Mouse (Mus musculus) midbrain, postnatal 0 days (tissue): ENCODE measurements around the gene Tas2r123. TPM values are rescaled to one million over a fixed set of nuclear protein-coding genes. Genes with fewer than 3 reads are reported as not detected.

Source experiments
- ATAC-seq: fragments of 200-750 bp; cut with Nextera tagmentation; 2 replicates; pipeline ENCODE4 v1.8.0; 2017; ENCODE audit warnings: moderate number of reproducible peaks, mild to moderate bottlenecking, moderate TSS enrichment, moderate library complexity; ENCODE audit not compliant: low FRiP score
- DNase-seq: peaks from one replicate; pipeline ENCODE4 v3.0.0-alpha.2; 2015; ENCODE audit warnings: low spot score
- H3K27ac ChIP-seq: fragments of 300-500 bp; sonication (generic); 2 replicates; pipeline ENCODE4 v1.5.1; 2014; ENCODE audit warnings: low read depth, mild to moderate bottlenecking, low read length, mixed read lengths
- H3K27me3 ChIP-seq: fragments of 300-500 bp; sonication (generic); 2 replicates; pipeline ENCODE4 v1.6.1; 2014; ENCODE audit warnings: low read length, control low read depth, mixed read lengths; ENCODE audit not compliant: insufficient read depth
- H3K36me3 ChIP-seq: fragments of 300-500 bp; sonication (generic); 2 replicates; pipeline ENCODE4 v1.6.1; 2014; ENCODE audit warnings: low read length, control low read depth, mixed read lengths; ENCODE audit not compliant: insufficient read depth
- H3K4me1 ChIP-seq: fragments of 300-500 bp; sonication (generic); 2 replicates; pipeline ENCODE4 v1.6.1; 2014; ENCODE audit warnings: mild to moderate bottlenecking, control low read depth, antibody characterized with exemption, low read length, mixed read lengths; ENCODE audit not compliant: insufficient read depth
- H3K4me2 ChIP-seq: fragments of 300-500 bp; sonication (generic); 2 replicates; pipeline ENCODE4 v1.6.1; 2014; ENCODE audit warnings: low read depth, mild to moderate bottlenecking, low read length, mixed read lengths; ENCODE audit not compliant: poor library complexity, severe bottlenecking
- H3K4me3 ChIP-seq: fragments of 300-500 bp; sonication (generic); 2 replicates; pipeline ENCODE4 v1.5.1; 2014; ENCODE audit warnings: low read depth, mild to moderate bottlenecking, low read length, moderate library complexity
- H3K9ac ChIP-seq: fragments of 300-500 bp; sonication (generic); replicated peaks from 2 replicates; pipeline ENCODE4 v1.6.1; 2014; ENCODE audit warnings: mild to moderate bottlenecking, low read length, moderate library complexity, mixed read lengths; ENCODE audit not compliant: poor library complexity, severe bottlenecking
- H3K9me3 ChIP-seq: fragments of 300-500 bp; sonication (generic); 2 replicates; pipeline ENCODE4 v1.6.1; 2016; ENCODE audit warnings: low read length, control low read depth
- CTCF ChIP-seq: IDR thresholded peaks from 2 replicates; pipeline ENCODE4 v1.5.1; 2016; ENCODE audit warnings: antibody characterized with exemption, mild to moderate bottlenecking
- WGBS: fragments of 180-500 bp; shearing (Covaris S2); extraction: QIAGEN DNeasy Blood & Tissue Kit; methylation state at CpG from one replicate; pipeline ENCODE4 v1.1.7; 2014; 5-methylcytosine and 5-hydroxymethylcytosine counted together
- polyA plus RNA-seq: library from polyadenylated mRNA; unstranded; fragments of >200 nt; fragmentation: Nextera tagmentation; extraction: Ambion mirVana; gene quantifications from 2 replicates; pipeline ENCODE4 v1.2.1, GENCODE M21; 2015
- total RNA-seq: library from RNA; depleted of rRNA; stranded (reverse); fragments of >200 nt; gene quantifications from 2 replicates; pipeline ENCODE4 v1.2.3, GENCODE M21; 2014; rRNA removed

Tas2r123 gene
- total RNA-seq (not detected in 2 replicates), polyA plus RNA-seq (not detected in 2 replicates)

GRCm38 (mm10) chr6:132846842-132847241 is at the start of gene Tas2r123:
Tas2r123 (plus strand) TSS chr6:132847142.
- no peak within 1 kb of the TSS for H3K4me2 ChIP-seq
- TF ChIP-seq CTCF, result no peak
- no peak within 1 kb of the TSS for H3K27ac ChIP-seq
- WGBS, result 88% methylated on average over 1 of the region's 1 CpGs
- no peaks in the 10 kb centered on the region for H3K4me1 ChIP-seq
- no peak within 1 kb of the TSS for H3K9ac ChIP-seq
- no peak for DNase-seq
- ATAC-seq, result no peak
- no peaks in the 10 kb centered on the region for H3K9me3 ChIP-seq
- H3K27me3 ChIP-seq, result no peaks in the 10 kb centered on the region
- H3K36me3 ChIP-seq, result no peaks in the 10 kb centered on the region
- no peak within 1 kb of the TSS for H3K4me3 ChIP-seq

GRCm38 (mm10) chr6:132802518-132802917 is 44.4 kb upstream of the Tas2r123 start, which contains the start of gene Tas2r117:
Tas2r117 (plus strand) TSS chr6:132802818.
- ATAC-seq, result no peak
- no peaks in the 10 kb centered on the region for H3K9me3 ChIP-seq

GRCm38 (mm10) chr6:132855138-132855537 is 8.2 kb downstream of the Tas2r123 start, which contains the start of gene Tas2r116:
Tas2r116 (plus strand) TSS chr6:132855438.
- DNase-seq, result no peak
- WGBS, result 80% methylated on average over 1 of the region's 1 CpGs
- no peaks in the 10 kb centered on the region for H3K4me1 ChIP-seq
- ATAC-seq, result no peak
- TF ChIP-seq CTCF, result no peak
- H3K27me3 ChIP-seq, result no peaks in the 10 kb centered on the region
- H3K36me3 ChIP-seq, result no peaks in the 10 kb centered on the region
- H3K9ac ChIP-seq, result no peak within 1 kb of the TSS
- H3K27ac ChIP-seq, result no peak within 1 kb of the TSS
- H3K9me3 ChIP-seq, result no peaks in the 10 kb centered on the region
- no peak within 1 kb of the TSS for H3K4me3 ChIP-seq
- H3K4me2 ChIP-seq, result no peak within 1 kb of the TSS

More at GRCm38 (mm10) chr6:132802518-132802917, 44.4 kb upstream of the Tas2r123 start, which contains the start of gene Tas2r117:
- Histone ChIP-seq H3K4me1 (no peaks in the 10 kb centered on the region), H3K4me2 (no peak within 1 kb of the TSS), H3K9ac (no peak within 1 kb of the TSS), H3K27me3 (no peaks in the 10 kb centered on the region), H3K36me3 (no peaks in the 10 kb centered on the region), H3K27ac (no peak within 1 kb of the TSS), H3K4me3 (no peak within 1 kb of the TSS)
- no peak for DNase-seq
- 82% methylated on average over 1 of the region's 1 CpGs for WGBS
- no peak for TF ChIP-seq CTCF

GRCm38 (mm10) chr6:132867708-132868107 is 20.8 kb downstream of the Tas2r123 start, which contains the start of gene Tas2r110:
Tas2r110 (plus strand) TSS chr6:132868008.
- H3K27ac ChIP-seq, result no peak within 1 kb of the TSS
- ATAC-seq, result no peak
- no peaks in the 10 kb centered on the region for H3K4me1 ChIP-seq
- H3K36me3 ChIP-seq, result no peaks in the 10 kb centered on the region
- H3K4me3 ChIP-seq, result no peak within 1 kb of the TSS
- no peak for TF ChIP-seq CTCF
- DNase-seq, result no peak
- H3K4me2 ChIP-seq, result no peak within 1 kb of the TSS
- H3K9ac ChIP-seq, result no peak within 1 kb of the TSS
- no peaks in the 10 kb centered on the region for H3K9me3 ChIP-seq
- H3K27me3 ChIP-seq, result no peaks in the 10 kb centered on the region

GRCm38 (mm10) chr6:132892711-132893110 is 45.8 kb downstream of the Tas2r123 start, which contains the start of gene Tas2r113:
Tas2r113 (plus strand) TSS chr6:132893011.
- WGBS, result 64% methylated on average over 1 of the region's 1 CpGs
- DNase-seq (no peak), ATAC-seq (no peak)
- H3K9me3 ChIP-seq, result no peaks in the 10 kb centered on the region
- H3K4me1 ChIP-seq, result no peaks in the 10 kb centered on the region
- no peak within 1 kb of the TSS for H3K9ac ChIP-seq
- H3K4me3 ChIP-seq, result no peak within 1 kb of the TSS
- no peak for TF ChIP-seq CTCF
- H3K27me3 ChIP-seq, result no peaks in the 10 kb centered on the region
- H3K36me3 ChIP-seq, result no peaks in the 10 kb centered on the region
- H3K27ac ChIP-seq, result no peak within 1 kb of the TSS
- no peak within 1 kb of the TSS for H3K4me2 ChIP-seq

Other genes with a start within 250 kb of the Tas2r123 start
- gene A630073D07Rik, start 195.6 kb upstream of the Tas2r123 start, total RNA-seq, result not detected in 2 replicates
- not detected in 2 replicates for gene A630073D07Rik, start 195.6 kb upstream of the Tas2r123 start, polyA plus RNA-seq
- not detected in 2 replicates for gene Tas2r120, start 190.2 kb upstream of the Tas2r123 start, total RNA-seq
- gene Tas2r120, start 190.2 kb upstream of the Tas2r123 start, polyA plus RNA-seq, result not detected in 2 replicates
- not detected in 2 replicates for gene Tas2r121, start 146.1 kb upstream of the Tas2r123 start, total RNA-seq
- gene Tas2r121, start 146.1 kb upstream of the Tas2r123 start, polyA plus RNA-seq, result not detected in 2 replicates
- gene Tas2r122, start 135.2 kb upstream of the Tas2r123 start, total RNA-seq, result not detected in 2 replicates
- not detected in 2 replicates for gene Tas2r122, start 135.2 kb upstream of the Tas2r123 start, polyA plus RNA-seq
- not detected in 2 replicates for gene Tas2r115, start 109.1 kb upstream of the Tas2r123 start, total RNA-seq
- gene Tas2r115, start 109.1 kb upstream of the Tas2r123 start, polyA plus RNA-seq, result not detected in 2 replicates
- not detected in 2 replicates for gene Tas2r124, start 92.4 kb upstream of the Tas2r123 start, total RNA-seq
- not detected in 2 replicates for gene Tas2r124, start 92.4 kb upstream of the Tas2r123 start, polyA plus RNA-seq
- not detected in 2 replicates for gene Tas2r102, start 85.0 kb upstream of the Tas2r123 start, total RNA-seq
- not detected in 2 replicates for gene Tas2r102, start 85.0 kb upstream of the Tas2r123 start, polyA plus RNA-seq
- gene Tas2r136, start 69.0 kb upstream of the Tas2r123 start, total RNA-seq, result not detected in 2 replicates
- not detected in 2 replicates for gene Tas2r136, start 69.0 kb upstream of the Tas2r123 start, polyA plus RNA-seq
- not detected in 2 replicates for gene Tas2r117, start 44.3 kb upstream of the Tas2r123 start, total RNA-seq
- gene Tas2r117, start 44.3 kb upstream of the Tas2r123 start, polyA plus RNA-seq, result not detected in 2 replicates
- gene Tas2r116, start 8.3 kb downstream of the Tas2r123 start, total RNA-seq, result not detected in 2 replicates
- gene Tas2r116, start 8.3 kb downstream of the Tas2r123 start, polyA plus RNA-seq, result not detected in 2 replicates
- not detected in 2 replicates for gene Tas2r110, start 20.9 kb downstream of the Tas2r123 start, total RNA-seq
- not detected in 2 replicates for gene Tas2r110, start 20.9 kb downstream of the Tas2r123 start, polyA plus RNA-seq
- not detected in 2 replicates for gene Tas2r113, start 45.9 kb downstream of the Tas2r123 start, total RNA-seq
- gene Tas2r113, start 45.9 kb downstream of the Tas2r123 start, polyA plus RNA-seq, result not detected in 2 replicates
- not detected in 2 replicates for gene Tas2r125, start 62.5 kb downstream of the Tas2r123 start, total RNA-seq
- gene Tas2r125, start 62.5 kb downstream of the Tas2r123 start, polyA plus RNA-seq, result not detected in 2 replicates
- gene Tas2r129, start 104.0 kb downstream of the Tas2r123 start, total RNA-seq, result not detected in 2 replicates
- gene Tas2r129, start 104.0 kb downstream of the Tas2r123 start, polyA plus RNA-seq, result not detected in 2 replicates
- not detected in 2 replicates for gene Tas2r131, start 110.8 kb downstream of the Tas2r123 start, total RNA-seq
- gene Tas2r131, start 110.8 kb downstream of the Tas2r123 start, polyA plus RNA-seq, result not detected in 2 replicates
- gene Tas2r109, start 133.8 kb downstream of the Tas2r123 start, total RNA-seq, result not detected in 2 replicates
- gene Tas2r109, start 133.8 kb downstream of the Tas2r123 start, polyA plus RNA-seq, result not detected in 2 replicates
- not detected in 2 replicates for gene Tas2r103, start 190.0 kb downstream of the Tas2r123 start, total RNA-seq
- not detected in 2 replicates for gene Tas2r103, start 190.0 kb downstream of the Tas2r123 start, polyA plus RNA-seq
- not detected in 2 replicates for gene Tas2r140, start 208.7 kb downstream of the Tas2r123 start, total RNA-seq
- gene Tas2r140, start 208.7 kb downstream of the Tas2r123 start, polyA plus RNA-seq, result not detected in 2 replicates